Mouse (Mus musculus) heart, embryonic 15.5 days (tissue): ENCODE results near the gene Rbm7. TPM values are rescaled to one million over a fixed set of nuclear protein-coding genes. Genes with fewer than 3 reads are reported as not detected.
"Not testable (repeated sequence)": the region's sequence is repeated elsewhere in the genome, so short reads cannot be mapped to it uniquely, and the experiment has no call there.

ENCODE experiments used
- ATAC-seq: fragments of 200-750 bp; cut with Nextera tagmentation; replicated peaks from 2 replicates; pipeline ENCODE4 v1.8.0; 2017; ENCODE audit warnings: low read depth, moderate TSS enrichment; ENCODE audit not compliant: insufficient number of reproducible peaks, insufficient read depth, low FRiP score
- H3K27ac ChIP-seq: fragments of 300-500 bp; sonication (generic); 2 replicates; pipeline ENCODE4 v1.5.1; 2015; ENCODE audit warnings: mild to moderate bottlenecking, inconsistent platforms
- H3K27me3 ChIP-seq: fragments of 300-500 bp; sonication (generic); 2 replicates; pipeline ENCODE4 v1.6.1; 2015; ENCODE audit warnings: inconsistent platforms
- H3K36me3 ChIP-seq: fragments of 300-500 bp; sonication (generic); 2 replicates; pipeline ENCODE4 v1.6.1; 2015; ENCODE audit warnings: mild to moderate bottlenecking, inconsistent platforms
- H3K4me1 ChIP-seq: fragments of 300-500 bp; sonication (generic); replicated peaks from 2 replicates; pipeline ENCODE4 v1.6.1; 2015; ENCODE audit warnings: inconsistent platforms
- H3K4me2 ChIP-seq: fragments of 300-500 bp; sonication (generic); 2 replicates; pipeline ENCODE4 v1.6.1; 2015; ENCODE audit warnings: inconsistent platforms, mild to moderate bottlenecking, moderate library complexity
- H3K4me3 ChIP-seq: fragments of 300-500 bp; sonication (generic); 2 replicates; pipeline ENCODE4 v1.5.1; 2015; ENCODE audit warnings: mild to moderate bottlenecking, inconsistent platforms
- H3K9ac ChIP-seq: fragments of 300-500 bp; sonication (generic); 2 replicates; pipeline ENCODE4 v1.6.1; 2015; ENCODE audit warnings: mild to moderate bottlenecking, inconsistent platforms
- H3K9me3 ChIP-seq: fragments of 300-500 bp; sonication (generic); replicated peaks from 2 replicates; pipeline ENCODE4 v1.6.1; 2016; ENCODE audit warnings: inconsistent platforms
- WGBS: fragments of 180-500 bp; shearing (Covaris S2); methylation state at CpG from one replicate; pipeline ENCODE4 v1.1.7; 2015; ENCODE audit warnings: mixed read lengths; 5-methylcytosine and 5-hydroxymethylcytosine counted together
- polyA plus RNA-seq: library from polyadenylated mRNA; unstranded; fragments of >200 nt; fragmentation: Nextera tagmentation; extraction: Ambion mirVana; gene quantifications from 2 replicates; pipeline ENCODE4 v1.2.1, GENCODE M21; 2015

Rbm7 gene
- polyA plus RNA-seq: 79.7 and 81.6 TPM in 2 replicates

DNA sequence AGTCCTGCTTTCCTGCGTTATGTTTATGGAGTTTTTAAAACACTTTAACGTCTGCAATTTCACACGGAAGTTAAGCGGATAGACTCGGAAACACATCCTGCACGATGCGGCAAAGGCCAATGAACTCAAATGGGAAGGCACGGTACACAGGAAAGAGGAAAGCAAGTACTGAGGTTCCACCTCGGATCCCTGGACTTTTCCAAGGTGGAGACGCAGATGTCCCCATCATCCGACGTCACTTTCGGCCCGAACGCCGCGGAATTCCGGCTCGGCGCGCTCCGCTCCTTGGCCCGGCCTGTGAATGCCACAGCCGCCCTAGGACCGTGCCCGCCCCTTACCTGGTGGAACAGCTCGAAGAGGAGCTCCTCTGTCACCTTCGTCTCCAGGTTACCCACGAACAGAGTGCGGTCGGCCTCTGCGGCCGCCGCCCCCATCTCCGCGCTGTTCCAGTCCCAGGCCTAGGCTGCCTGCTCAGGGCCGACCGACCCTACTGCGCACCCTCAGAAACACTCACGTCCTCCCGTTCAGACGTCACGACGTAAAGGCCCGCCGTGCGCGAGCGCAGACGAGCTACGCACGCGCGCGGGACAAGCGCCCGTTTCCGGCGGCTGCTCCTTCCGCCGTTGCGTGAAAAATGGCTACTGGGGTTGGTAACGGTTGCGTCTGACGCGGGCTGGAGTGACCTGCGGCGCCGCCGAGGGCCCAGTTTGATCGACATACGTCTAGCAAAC, at the start of gene Rbm7, which contains the start of gene Gm5617:
Gene Rbm7 (minus strand): TSS at position 483 of the 731 bp plus-strand sequence.
Gene Gm5617 (plus strand): TSS at position 626 of the 731 bp plus-strand sequence.
- ATAC-seq: peak; percentile 100
- Histone ChIP-seq H3K9ac (peak within 1 kb of the TSS; percentile 97), H3K36me3 (peaks cover 36% of the 10 kb centered on the region), H3K4me2 (peak within 1 kb of the TSS; percentile 86), H3K9me3 (no peaks in the 10 kb centered on the region), H3K27me3 (peaks cover 5% of the 10 kb centered on the region; the same call in 1 of the 2 replicates), H3K27ac (peak within 1 kb of the TSS; percentile 93), H3K4me3 (peak within 1 kb of the TSS; percentile 98), H3K4me1 (peaks cover 21% of the 10 kb centered on the region)
- WGBS: under 1% methylated on average over 72 of the region's 72 CpGs

DNA sequence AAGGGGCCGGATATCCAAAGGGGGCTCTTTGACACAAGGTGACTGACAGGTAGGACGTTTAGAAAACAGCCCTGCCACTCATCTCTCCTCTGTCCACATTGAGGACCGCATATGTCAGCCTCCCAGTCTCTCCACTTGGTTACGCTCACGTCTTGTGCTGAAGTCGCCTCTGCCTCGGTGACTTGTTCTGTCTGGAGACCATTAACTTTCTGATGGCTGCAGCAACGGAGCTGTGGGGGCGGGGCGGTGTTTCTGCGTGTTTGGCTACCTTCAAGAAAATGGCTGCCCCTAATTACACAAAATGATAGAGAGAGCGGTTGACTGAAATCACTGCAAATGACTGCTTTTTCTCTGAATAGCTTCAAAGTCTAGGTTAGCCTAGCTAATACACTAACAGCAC, 43.6 kb upstream of the Rbm7 start:
- no peak overlapping the region for H3K9ac ChIP-seq
- H3K9me3 ChIP-seq: peaks cover 10% of the 10 kb centered on the region
- H3K4me3 ChIP-seq: peak overlapping the region; percentile 29
- ATAC-seq: no peak
- no peaks in the 10 kb centered on the region for H3K27me3 ChIP-seq
- no peaks in the 10 kb centered on the region for H3K36me3 ChIP-seq
- H3K4me2 ChIP-seq: peak overlapping the region; percentile 50
- peaks cover 4% of the 10 kb centered on the region; the same call in 1 of the 2 replicates for H3K4me1 ChIP-seq
- no peak overlapping the region for H3K27ac ChIP-seq
- WGBS: 13% methylated on average over 12 of the region's 12 CpGs

- Histone ChIP-seq H3K9me3 (peaks cover 10% of the 10 kb centered on the region), H3K4me2 (peak overlapping the region; percentile 50), H3K36me3 (no peaks in the 10 kb centered on the region), H3K4me1 (peaks cover 4% of the 10 kb centered on the region; the same call in 1 of the 2 replicates), H3K27me3 (no peaks in the 10 kb centered on the region), H3K9ac (0 out of 2 replicates have a peak overlapping the region, but pooled peaks have one; percentile 12), H3K4me3 (peak overlapping the region; percentile 29), H3K27ac (no peak overlapping the region)
- no peak for ATAC-seq
- WGBS: 4% methylated on average over 17 of the region's 17 CpGs
Measured at GRCm38 (mm10) chr9:48538044-48538645, 43.0 kb upstream of the Rbm7 start.

DNA sequence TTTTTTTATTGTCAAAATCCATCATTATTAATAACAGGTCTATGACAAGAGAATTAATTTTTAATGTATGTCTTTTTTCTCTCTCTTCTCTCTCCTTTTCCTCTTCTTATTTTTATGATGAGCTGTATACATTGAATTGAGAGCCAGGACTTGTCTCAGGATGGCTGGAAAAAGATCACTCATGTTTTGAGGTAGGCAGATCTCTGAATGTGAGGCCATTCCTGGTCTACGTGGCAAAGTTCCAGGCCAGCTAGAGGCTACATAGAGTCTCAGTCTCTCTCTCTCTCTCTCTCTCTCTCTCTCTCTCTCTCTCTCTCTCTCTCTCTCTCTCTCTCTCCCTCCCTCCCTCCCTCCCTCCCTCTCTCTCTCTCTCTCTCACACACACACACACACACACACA, 42.5 kb upstream of the Rbm7 start:
- peaks cover 10% of the 10 kb centered on the region for H3K9me3 ChIP-seq
- 25% methylated on average over 1 of the region's 1 CpGs for WGBS
- not testable (repeated sequence) for H3K27me3 ChIP-seq, H3K4me3 ChIP-seq, ATAC-seq, H3K36me3 ChIP-seq, H3K9ac ChIP-seq, H3K4me2 ChIP-seq, H3K4me1 ChIP-seq, H3K27ac ChIP-seq

DNA sequence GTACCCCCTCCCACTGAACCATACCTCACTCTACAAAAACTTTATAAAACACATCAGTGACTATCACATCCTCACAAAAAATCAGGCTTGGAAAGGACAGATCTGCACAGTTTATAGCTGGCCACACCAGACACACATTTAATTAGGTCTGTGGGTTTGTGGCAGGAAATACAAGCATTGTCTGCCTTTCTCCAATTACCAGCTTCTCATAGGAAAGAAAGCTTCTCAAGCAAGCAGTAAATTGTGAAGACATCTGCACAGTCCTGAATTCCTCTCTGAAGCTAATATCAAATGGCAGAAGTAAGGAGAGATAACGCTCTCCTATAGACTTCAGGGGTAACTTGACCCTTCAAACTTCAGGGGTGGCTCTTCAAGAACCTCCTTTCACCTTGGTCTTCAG, 41.3 kb upstream of the Rbm7 start:
- Histone ChIP-seq H3K36me3 (no peaks in the 10 kb centered on the region), H3K9ac (no peak overlapping the region), H3K27ac (no peak overlapping the region), H3K4me1 (peaks cover 4% of the 10 kb centered on the region; the same call in 1 of the 2 replicates), H3K9me3 (peaks cover 5% of the 10 kb centered on the region; the same call in 1 of the 2 replicates), H3K27me3 (no peaks in the 10 kb centered on the region), H3K4me2 (no peak overlapping the region), H3K4me3 (no peak overlapping the region)
- no peak for ATAC-seq
- 42% methylated on average over 1 of the region's 1 CpGs for WGBS

GRCm38 (mm10) chr9:48532730-48533129, 37.6 kb upstream of the Rbm7 start:
- WGBS: 65% methylated on average over 2 of the region's 2 CpGs
- no peaks in the 10 kb centered on the region for H3K9me3 ChIP-seq
- H3K4me1 ChIP-seq: no peaks in the 10 kb centered on the region
- no peak overlapping the region for H3K9ac ChIP-seq
- ATAC-seq: no peak
- no peak overlapping the region for H3K27ac ChIP-seq
- no peak overlapping the region for H3K4me3 ChIP-seq
- no peaks in the 10 kb centered on the region for H3K27me3 ChIP-seq
- H3K36me3 ChIP-seq: no peaks in the 10 kb centered on the region
- H3K4me2 ChIP-seq: no peak overlapping the region

GRCm38 (mm10) chr9:48532203-48532602, 37.1 kb upstream of the Rbm7 start:
- Histone ChIP-seq H3K36me3 (no peaks in the 10 kb centered on the region), H3K4me2 (no peak overlapping the region), H3K27ac (no peak overlapping the region), H3K27me3 (no peaks in the 10 kb centered on the region), H3K9ac (no peak overlapping the region), H3K4me1 (no peaks in the 10 kb centered on the region), H3K4me3 (no peak overlapping the region), H3K9me3 (no peaks in the 10 kb centered on the region)
- ATAC-seq: no peak
- 62% methylated on average over 3 of the region's 3 CpGs for WGBS

- Histone ChIP-seq H3K27ac (no peak overlapping the region), H3K4me2 (no peak overlapping the region), H3K27me3 (no peaks in the 10 kb centered on the region), H3K9me3 (no peaks in the 10 kb centered on the region), H3K4me3 (no peak overlapping the region), H3K4me1 (no peaks in the 10 kb centered on the region), H3K36me3 (no peaks in the 10 kb centered on the region), H3K9ac (no peak overlapping the region)
- 77% methylated on average over 4 of the region's 4 CpGs for WGBS
- ATAC-seq: no peak
Measured at GRCm38 (mm10) chr9:48531294-48531693, 36.2 kb upstream of the Rbm7 start.

DNA sequence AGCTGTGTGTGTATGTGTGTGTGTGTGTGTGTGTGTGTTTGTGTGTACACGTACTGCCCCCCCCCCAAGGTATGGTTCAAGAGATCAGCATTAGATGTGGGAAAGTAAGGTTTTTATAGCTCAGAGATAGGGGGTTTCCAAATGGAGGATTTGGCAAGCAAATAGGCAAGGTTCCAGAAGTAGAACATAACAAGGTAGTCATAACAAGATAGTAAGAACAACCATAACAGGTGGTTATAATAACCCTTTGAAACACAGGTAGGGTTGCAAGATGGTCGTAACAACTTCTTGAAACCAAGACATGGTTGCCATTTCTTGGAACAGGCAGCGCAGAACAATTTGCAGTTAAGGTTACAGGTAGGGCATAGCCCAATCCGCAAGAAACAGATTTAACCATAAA, 31.4 kb upstream of the Rbm7 start:
- no peak overlapping the region for H3K27ac ChIP-seq
- no peak overlapping the region for H3K4me3 ChIP-seq
- no peaks in the 10 kb centered on the region for H3K36me3 ChIP-seq
- no peak for ATAC-seq
- H3K4me1 ChIP-seq: no peaks in the 10 kb centered on the region
- no peak overlapping the region for H3K4me2 ChIP-seq
- no peaks in the 10 kb centered on the region for H3K27me3 ChIP-seq
- WGBS: 82% methylated on average over 4 of the region's 4 CpGs
- no peak overlapping the region for H3K9ac ChIP-seq
- no peaks in the 10 kb centered on the region for H3K9me3 ChIP-seq

DNA sequence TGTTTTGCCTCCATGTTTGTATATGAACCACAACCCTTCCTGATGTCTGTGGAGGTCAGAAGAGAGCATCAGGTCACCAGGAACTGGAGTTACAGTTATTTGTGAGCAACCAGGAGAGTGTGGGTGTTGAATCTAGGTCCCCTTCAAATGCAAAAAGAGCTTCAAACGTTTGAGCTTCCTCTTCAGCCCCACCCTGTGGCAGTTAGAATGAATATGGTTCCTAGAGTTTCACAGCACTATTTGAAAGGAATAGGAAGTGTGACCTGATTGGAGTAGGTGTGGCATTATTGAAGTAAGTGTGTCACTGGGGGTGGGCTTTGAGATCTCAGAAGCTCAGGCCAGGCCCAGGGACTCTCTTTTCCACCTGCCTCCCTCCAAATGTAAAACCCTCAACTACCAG, 30.5 kb upstream of the Rbm7 start:
- Histone ChIP-seq H3K27ac (no peak overlapping the region), H3K36me3 (no peaks in the 10 kb centered on the region), H3K4me3 (no peak overlapping the region), H3K4me1 (no peaks in the 10 kb centered on the region), H3K27me3 (no peaks in the 10 kb centered on the region), H3K4me2 (no peak overlapping the region), H3K9ac (no peak overlapping the region), H3K9me3 (no peaks in the 10 kb centered on the region)
- no peak for ATAC-seq
- WGBS: 3% methylated on average over 1 of the region's 1 CpGs

DNA sequence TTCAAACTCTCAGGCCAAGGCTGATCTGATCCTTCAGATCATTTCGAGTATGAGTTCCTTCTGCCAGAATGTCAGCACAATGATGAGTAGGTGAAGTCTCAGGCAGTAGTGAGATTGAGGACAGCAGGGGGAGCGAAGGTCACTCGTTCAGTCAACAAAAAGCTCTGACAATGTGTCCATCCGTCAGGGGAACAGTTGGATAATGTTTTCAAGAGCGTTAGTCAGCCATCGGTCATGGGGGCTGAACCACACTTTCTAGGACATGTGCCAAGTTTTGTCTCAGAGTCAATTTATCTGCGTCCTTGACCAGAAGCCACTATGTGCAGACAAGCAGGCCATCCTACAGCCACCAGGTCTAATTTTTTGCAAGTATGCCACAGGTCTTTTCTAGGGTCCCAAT, 25.3 kb upstream of the Rbm7 start:
- H3K4me1 ChIP-seq, H3K27me3 ChIP-seq: not testable (repeated sequence)
- WGBS: 3% methylated on average over 5 of the region's 7 CpGs

More for the DNA sequence above, 25.3 kb upstream of the Rbm7 start:
- not testable (repeated sequence) for ATAC-seq, H3K36me3 ChIP-seq, H3K4me2 ChIP-seq, H3K9me3 ChIP-seq, H3K9ac ChIP-seq, H3K4me3 ChIP-seq, H3K27ac ChIP-seq
